Mouse (Mus musculus): ENCODE measurements around the gene Sar1b.
"Not testable (repeated sequence)": the region's sequence is repeated elsewhere in the genome, so short reads cannot be mapped to it uniquely, and the experiment has no call there.

GRCm38 (mm10) chr11:51734218-51734617 is 29.3 kb upstream of the Sar1b start:
- not testable (repeated sequence) for TF ChIP-seq CTCF (IDR thresholded peaks at IDR 0.05; ENCODE audit: control insufficient read depth, insufficient read depth, low read length); POLR2A (IDR thresholded peaks at IDR 0.05; ENCODE audit: borderline replicate concordance, control insufficient read depth, low read depth, low read length)

Measured in bone marrow, adult 2 months (tissue).